Mouse (Mus musculus): ENCODE results near the gene Nck2. TPM values are rescaled to one million over a fixed set of nuclear protein-coding genes. Genes with fewer than 3 reads are reported as not detected.
"Not testable (repeated sequence)": the region's sequence is repeated elsewhere in the genome, so short reads cannot be mapped to it uniquely, and the experiment has no call there.

The Nck2 gene
- polyA plus RNA-seq, 1 experiment: 30.4 TPM

GRCm38 (mm10) chr1:43534060-43534760 lies 89.8 kb downstream of the Nck2 start:
- no peak for DNase-seq (ENCODE audit: low spot score)

DNA sequence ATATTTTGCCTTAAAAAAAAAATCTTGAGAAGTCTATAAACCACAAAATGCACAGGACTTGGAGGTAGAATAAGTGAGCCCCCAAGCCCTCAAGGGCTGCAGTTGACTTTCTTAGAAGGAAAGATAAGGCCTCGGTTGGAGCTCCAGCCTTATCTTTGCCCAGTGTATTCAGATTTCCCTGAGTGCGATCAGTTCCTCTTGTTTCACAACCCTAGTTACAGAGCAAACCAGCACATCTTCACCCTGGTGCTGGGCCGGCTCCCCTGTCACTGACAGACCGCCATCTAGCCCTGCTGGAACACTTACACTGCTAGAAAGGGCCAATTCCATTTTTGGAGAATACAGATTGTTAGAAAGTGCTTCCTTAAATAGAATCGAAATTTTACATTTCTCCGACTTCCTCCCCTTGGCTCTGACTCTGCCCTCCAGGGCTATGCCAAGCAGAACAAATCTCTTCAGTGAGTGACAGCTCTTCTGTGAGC lies 91.2 kb downstream of the Nck2 start:
- DNase-seq (ENCODE audit: low spot score): no peak

GRCm38 (mm10) chr1:43536266-43536665 lies 91.9 kb downstream of the Nck2 start:
- DNase-seq (ENCODE audit: low spot score): no peak

DNA sequence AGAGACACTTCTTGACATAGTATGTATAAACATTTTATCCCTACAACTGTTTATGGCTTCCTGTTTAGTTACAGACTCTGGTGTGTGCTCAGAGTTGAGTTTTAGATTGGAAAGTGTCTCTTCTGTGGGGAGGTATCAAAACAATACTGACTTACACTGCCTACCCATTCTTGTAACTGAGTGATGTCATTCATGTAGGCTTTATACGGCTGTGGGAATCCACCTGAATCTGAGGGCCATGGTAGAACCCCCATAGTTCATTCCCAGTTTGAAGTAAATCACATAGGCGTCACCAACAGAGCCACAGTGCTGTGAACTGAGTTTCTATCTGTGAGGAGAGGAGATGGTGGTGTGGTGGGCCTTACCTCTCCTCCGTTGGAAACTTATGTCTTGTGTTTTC lies 92.6 kb downstream of the Nck2 start:
- DNase-seq (ENCODE audit: low spot score): no peak

DNA sequence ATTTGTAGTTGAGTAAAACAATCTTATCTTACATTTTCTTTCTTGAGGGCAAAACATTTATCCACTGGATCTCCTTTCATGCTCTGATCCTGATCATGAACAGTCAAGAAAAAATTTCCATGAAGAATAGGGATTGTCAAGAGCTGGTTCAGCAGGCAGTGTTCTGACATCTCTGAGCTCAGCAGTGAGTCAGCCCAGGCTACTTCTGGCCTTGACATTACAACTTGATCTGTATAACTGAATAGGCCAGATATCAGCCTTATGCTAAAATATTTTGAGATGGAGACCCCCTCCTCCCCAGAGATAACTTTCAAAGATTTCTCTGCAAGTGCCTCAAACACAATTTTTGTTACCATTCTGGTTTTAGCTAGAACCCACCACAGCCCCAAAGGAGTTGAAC lies 93.1 kb downstream of the Nck2 start:
- DNase-seq (ENCODE audit: low spot score): no peak

- DNase-seq (ENCODE audit: low spot score): no peak
Measured at GRCm38 (mm10) chr1:43538716-43539115, 94.3 kb downstream of the Nck2 start.

GRCm38 (mm10) chr1:43539689-43540380 lies 95.5 kb downstream of the Nck2 start:
- no peak for DNase-seq (ENCODE audit: low spot score)

- DNase-seq (ENCODE audit: low spot score): no peak
Measured at GRCm38 (mm10) chr1:43542339-43542738, 98.0 kb downstream of the Nck2 start.

DNA sequence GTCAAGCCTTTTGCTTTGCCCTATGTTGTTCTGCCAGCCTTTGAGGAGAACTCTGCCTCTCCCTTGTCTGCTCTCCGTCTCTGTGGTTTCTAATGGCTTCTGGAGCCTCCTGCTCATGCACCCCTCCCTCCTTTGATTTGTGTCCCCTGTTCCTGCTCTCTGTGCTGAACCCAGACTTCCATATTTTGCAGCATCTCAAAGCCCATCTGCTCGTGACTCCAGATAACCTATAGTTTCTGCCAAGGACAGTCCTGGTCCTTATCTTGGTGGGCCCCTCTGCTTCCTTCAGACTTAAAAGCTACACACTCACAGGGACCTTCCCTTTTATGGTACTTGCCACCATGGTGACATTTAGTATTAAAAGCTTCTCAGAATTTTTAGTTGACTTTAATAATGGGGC lies 103.3 kb downstream of the Nck2 start:
- DNase-seq (ENCODE audit: low spot score): no peak

GRCm38 (mm10) chr1:43548749-43549148 lies 104.4 kb downstream of the Nck2 start:
- no peak for DNase-seq (ENCODE audit: low spot score)

DNA sequence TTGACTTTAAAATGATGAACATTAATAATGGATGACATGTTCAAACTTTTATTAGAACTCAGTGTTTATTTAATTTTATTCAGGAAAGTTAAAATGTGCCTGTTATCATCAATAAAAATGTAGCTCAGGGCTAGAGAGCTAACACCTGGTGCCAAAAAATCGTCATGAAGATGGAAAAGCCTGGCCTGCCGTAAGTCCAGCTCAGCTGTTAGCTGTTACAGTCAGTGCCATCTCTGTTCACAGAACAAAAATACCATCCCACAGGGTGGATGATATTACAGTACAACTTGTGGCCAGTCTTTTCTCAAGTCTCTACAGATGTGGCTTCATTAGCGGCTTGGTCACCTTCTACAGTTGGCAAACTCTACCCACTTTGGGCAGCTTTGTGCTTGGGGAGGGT lies 106.1 kb downstream of the Nck2 start:
- no peak for DNase-seq (ENCODE audit: low spot score)

- not testable (repeated sequence) for DNase-seq (ENCODE audit: low spot score)
Measured at GRCm38 (mm10) chr1:43553989-43554679, 109.8 kb downstream of the Nck2 start.

DNA sequence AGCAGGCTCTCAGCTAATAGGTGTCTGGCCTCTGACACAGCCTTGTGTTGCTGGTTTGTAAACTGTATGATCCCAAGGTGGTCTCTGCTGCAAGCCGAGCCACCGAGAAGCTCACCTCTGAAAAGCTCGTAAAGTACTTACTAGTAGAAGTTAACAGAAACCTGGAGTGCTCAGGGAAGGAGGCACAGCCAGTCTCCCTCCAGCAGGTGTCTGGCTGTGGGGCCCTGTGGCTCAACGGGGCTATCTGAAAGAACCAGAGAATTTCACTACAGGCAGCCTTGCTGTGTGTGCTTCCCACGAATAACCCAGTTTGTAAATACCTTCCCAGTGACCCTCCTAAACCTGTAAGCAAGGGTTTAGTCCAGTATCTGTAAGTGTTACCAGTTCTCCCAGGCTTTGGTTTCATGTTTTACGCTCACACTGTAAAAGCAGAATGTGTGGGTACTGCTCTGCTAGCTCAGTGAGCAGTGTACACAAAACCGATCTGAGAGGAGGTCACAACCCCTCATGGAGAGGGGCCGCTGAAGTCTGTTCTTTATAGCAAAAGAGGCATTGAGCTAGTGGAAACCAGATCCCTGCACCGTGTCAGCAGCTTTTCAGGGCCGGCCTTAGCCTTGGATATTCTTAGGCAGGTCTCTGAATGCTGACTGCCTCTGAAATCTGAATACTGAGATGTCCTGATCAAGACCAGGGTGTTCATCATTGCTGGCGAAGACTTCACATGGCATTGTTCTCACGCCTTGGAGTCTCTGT lies 111.0 kb downstream of the Nck2 start:
- no peak for DNase-seq (ENCODE audit: low spot score)

- DNase-seq (ENCODE audit: low spot score): no peak
Measured at GRCm38 (mm10) chr1:43558329-43558728, 114.0 kb downstream of the Nck2 start.

DNA sequence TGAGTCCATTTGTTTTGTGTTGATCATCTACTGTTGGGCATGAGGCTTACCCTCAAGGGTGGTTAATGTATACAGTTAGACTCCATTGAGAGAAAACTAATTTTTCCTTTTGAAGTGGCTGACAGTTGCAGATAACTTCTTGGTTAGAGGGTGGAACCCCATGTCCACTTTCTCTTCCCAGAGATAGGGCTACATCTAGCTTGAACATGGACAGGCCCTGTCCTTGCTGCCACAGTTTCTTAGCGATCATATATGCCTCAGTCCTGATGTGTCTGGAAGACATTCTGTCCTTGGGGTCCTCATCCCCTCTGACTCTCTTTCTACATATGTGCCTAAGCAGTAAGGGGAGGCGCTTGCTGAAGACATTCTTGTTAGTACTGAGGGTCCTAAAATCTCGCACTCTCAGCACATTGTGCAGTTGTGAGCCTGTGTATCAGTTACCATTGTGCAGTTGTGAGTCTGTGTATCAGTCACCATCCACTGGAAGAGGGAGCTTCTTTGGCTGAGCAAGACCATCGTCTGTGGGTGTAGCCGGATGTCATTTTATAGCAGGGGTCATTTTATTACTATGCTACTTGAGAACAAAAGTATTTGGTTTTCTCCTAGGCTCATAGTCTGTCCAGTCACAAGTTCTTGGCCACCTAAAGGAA lies 114.8 kb downstream of the Nck2 start:
- no peak for DNase-seq (ENCODE audit: low spot score)

GRCm38 (mm10) chr1:43561085-43561484 lies 116.7 kb downstream of the Nck2 start:
- DNase-seq (ENCODE audit: low spot score): no peak

DNA sequence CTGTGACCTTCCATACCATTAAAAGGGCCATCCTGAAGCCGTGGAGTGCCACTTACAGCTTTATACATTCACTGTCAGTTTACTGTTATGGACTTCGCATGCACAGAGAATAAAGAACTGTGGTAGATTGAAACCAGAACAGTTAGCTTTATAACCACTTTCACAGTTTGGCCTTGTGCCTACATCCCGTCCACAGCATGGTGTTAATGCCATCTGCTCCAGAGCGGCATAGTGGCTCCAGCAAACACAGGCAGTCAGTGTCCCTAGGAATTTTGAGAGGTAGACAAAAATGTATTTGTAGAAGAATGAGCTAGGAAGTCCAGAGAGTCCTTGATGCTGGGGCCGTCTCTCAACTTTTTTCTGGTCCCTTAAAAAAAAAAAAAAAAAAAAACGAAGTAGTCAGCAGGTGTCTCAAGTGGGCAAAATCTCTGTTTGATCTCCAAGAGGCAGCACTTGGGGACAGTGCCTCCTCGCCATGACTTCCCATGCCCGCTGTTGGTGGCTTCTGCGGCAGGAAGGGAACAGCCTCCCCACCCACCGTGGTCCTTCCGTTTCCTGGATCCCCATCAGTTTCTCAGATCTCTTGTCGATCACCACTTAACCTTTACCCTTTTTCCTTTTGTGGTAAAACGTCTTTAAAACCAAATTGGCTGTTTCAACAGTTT lies 117.8 kb downstream of the Nck2 start:
- no peak for DNase-seq (ENCODE audit: low spot score)

GRCm38 (mm10) chr1:43565260-43565659 lies 120.9 kb downstream of the Nck2 start:
- no peak for DNase-seq (ENCODE audit: low spot score)

- no peak for DNase-seq (ENCODE audit: low spot score)
Measured at GRCm38 (mm10) chr1:43566677-43567377, 122.4 kb downstream of the Nck2 start.

- DNase-seq (ENCODE audit: low spot score): no peak
Measured at GRCm38 (mm10) chr1:43568824-43569223, 124.4 kb downstream of the Nck2 start.

Data from urinary bladder, adult 2 months (tissue).